Mouse (Mus musculus): ENCODE data around the gene Triobp. TPM values are rescaled to one million over a fixed set of nuclear protein-coding genes. Genes with fewer than 3 reads are reported as not detected.

The Triobp gene
- polyA plus RNA-seq, 1 experiment from 2014 or later = 45.8 TPM

GRCm38 (mm10) chr15:78942663-78943062 is 4.9 kb upstream of the Triobp start:
- no peak for ATAC-seq (ENCODE audit: extremely low read depth, insufficient number of reproducible peaks, low FRiP score, low TSS enrichment)
- Histone ChIP-seq H3K9me3 (peaks cover 2% of the 10 kb centered on the region; the same call in 1 of the 2 replicates), H3K4me1 (peaks cover 13% of the 10 kb centered on the region), H3K27me3 (replicated peaks) (peaks cover 21% of the 10 kb centered on the region), H3K36me3 (peaks cover 43% of the 10 kb centered on the region), H3K9ac (peak overlapping the region; percentile 81), H3K4me2 (peak overlapping the region; percentile 73), H3K27ac (replicated peaks) (no peak overlapping the region; the same call in 1 of the 2 replicates), H3K4me3 (peak overlapping the region; percentile 51)
- 0% methylated on average over 9 of the region's 9 CpGs for WGBS

DNA sequence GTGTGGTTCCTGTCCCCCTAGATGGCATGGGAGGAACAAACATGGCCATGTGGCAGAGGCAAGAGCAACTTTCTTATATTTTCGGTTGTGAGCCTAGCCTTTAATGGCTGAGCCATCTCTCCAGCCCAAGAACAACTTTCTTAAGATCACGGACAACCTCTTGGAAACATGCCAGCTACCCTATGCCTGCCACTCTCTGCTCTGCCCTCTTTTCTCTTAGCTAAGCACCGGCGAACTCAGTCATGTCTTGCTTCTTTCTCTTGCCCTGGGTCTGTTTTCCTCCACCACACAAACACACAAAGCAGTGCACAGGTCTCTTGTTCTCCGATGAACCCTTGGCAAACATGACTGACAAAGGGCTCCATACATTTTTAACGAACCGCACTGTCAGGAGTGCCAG is 1.3 kb upstream of the Triobp start:
- Histone ChIP-seq H3K4me2 (no peak overlapping the region), H3K36me3 (peaks cover 7% of the 10 kb centered on the region), H3K4me1 (peaks cover 24% of the 10 kb centered on the region), H3K27me3 (replicated peaks) (peaks cover 32% of the 10 kb centered on the region), H3K4me3 (no peak overlapping the region), H3K9me3 (peaks cover 2% of the 10 kb centered on the region; the same call in 1 of the 2 replicates), H3K27ac (replicated peaks) (no peak overlapping the region), H3K9ac (no peak overlapping the region)
- 70% methylated on average over 7 of the region's 7 CpGs for WGBS
- no peak for ATAC-seq (ENCODE audit: extremely low read depth, insufficient number of reproducible peaks, low FRiP score, low TSS enrichment)

DNA sequence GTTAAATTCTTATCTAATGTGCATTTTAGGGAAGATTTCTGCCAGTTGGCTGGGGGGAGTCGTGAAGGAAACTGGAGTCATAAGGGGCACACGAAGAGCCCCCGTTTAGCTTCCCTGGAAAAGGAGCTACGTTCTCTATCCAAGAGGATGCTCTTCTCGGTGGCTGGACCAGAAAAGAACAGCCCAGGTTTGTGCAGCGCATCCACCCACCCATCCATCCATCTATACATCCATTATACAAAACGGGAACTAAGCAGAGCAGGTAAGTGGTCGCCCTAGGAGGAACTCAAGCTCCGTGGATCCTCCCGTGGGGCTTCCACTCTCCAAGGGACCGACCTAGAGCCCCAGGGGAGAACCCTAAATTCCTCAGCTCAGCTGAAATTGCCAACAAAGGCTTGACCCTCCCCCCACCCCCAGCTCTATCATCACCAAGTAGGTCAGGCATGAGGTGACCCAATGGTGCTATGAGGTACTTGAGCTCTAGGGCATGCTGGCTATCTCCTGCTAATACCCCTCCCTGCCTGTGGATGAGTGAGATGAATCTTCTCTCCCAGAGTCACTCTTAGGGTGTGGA is 715 bp downstream of the Triobp start:
- Histone ChIP-seq H3K9ac (peak overlapping the region; percentile 79), H3K27me3 (replicated peaks) (peaks cover 32% of the 10 kb centered on the region), H3K4me3 (peak overlapping the region; percentile 57), H3K4me1 (peaks cover 15% of the 10 kb centered on the region), H3K36me3 (no peaks in the 10 kb centered on the region), H3K4me2 (peak overlapping the region; percentile 81), H3K9me3 (peaks cover 2% of the 10 kb centered on the region; the same call in 1 of the 2 replicates), H3K27ac (replicated peaks) (no peak overlapping the region)
- ATAC-seq (ENCODE audit: extremely low read depth, insufficient number of reproducible peaks, low FRiP score, low TSS enrichment) = no peak
- 7% methylated on average over 11 of the region's 11 CpGs for WGBS

- Histone ChIP-seq H3K9me3 (peaks cover 2% of the 10 kb centered on the region; the same call in 1 of the 2 replicates), H3K4me3 (no peak overlapping the region), H3K4me2 (peak overlapping the region; percentile 81; the same call in 1 of the 2 replicates), H3K27ac (replicated peaks) (no peak overlapping the region), H3K4me1 (peaks cover 15% of the 10 kb centered on the region), H3K27me3 (replicated peaks) (peaks cover 32% of the 10 kb centered on the region), H3K36me3 (no peaks in the 10 kb centered on the region), H3K9ac (no peak overlapping the region)
- WGBS = 93% methylated on average over 3 of the region's 3 CpGs
- ATAC-seq (ENCODE audit: extremely low read depth, insufficient number of reproducible peaks, low FRiP score, low TSS enrichment) = no peak
Measured at GRCm38 (mm10) chr15:78948883-78949282, 1.4 kb downstream of the Triobp start.

DNA sequence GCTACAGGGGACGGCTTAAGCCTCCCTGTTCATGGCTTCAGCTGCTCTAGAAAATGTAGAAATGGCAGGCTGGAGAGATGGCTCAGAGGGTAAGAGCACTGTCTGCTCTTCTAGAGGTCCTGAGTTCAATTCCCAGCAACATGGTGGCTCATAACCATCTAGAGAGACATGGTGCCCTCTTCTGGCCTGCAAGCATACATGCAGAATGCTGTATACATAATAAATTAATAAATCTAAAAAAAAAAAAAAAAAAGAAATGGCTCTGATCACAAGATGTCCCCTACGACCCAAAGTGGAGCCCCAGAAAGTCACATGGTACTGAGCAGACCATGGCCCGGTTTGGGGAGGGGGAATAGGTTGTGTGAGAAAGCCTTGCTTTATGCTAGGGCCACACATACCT is 8.1 kb downstream of the Triobp start:
- H3K36me3 ChIP-seq = no peaks in the 10 kb centered on the region
- no peaks in the 10 kb centered on the region for H3K27me3 ChIP-seq (replicated peaks)
- H3K27ac ChIP-seq (replicated peaks) = no peak overlapping the region
- H3K9me3 ChIP-seq = no peaks in the 10 kb centered on the region
- no peak overlapping the region for H3K4me2 ChIP-seq
- WGBS = 72% methylated on average over 3 of the region's 3 CpGs
- ATAC-seq (ENCODE audit: extremely low read depth, insufficient number of reproducible peaks, low FRiP score, low TSS enrichment) = no peak
- H3K9ac ChIP-seq = no peak overlapping the region
- H3K4me3 ChIP-seq = no peak overlapping the region
- H3K4me1 ChIP-seq = 0 out of 2 replicates have a peak, but pooled peaks cover 3% of the 10 kb centered on the region

DNA sequence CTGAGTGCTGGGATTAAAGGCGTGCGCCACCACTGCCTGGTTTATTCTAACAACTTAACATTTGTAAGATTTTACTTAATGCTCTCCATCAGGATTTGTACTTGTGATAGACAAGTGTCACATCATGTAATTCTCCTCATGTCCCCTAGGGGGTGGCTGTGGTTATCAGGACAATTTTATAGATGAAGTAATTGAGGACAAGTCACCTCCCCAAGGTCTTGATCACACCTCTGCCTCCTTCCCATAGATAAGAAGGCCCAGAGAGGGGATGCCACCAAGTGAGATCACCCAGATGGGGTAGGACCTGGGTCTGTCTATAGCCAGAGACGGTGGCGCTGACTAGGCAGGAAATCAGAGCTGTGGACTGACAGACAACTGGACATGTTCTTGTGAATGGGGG is 8.8 kb downstream of the Triobp start:
- Histone ChIP-seq H3K27ac (replicated peaks) (no peak overlapping the region), H3K4me3 (no peak overlapping the region), H3K9me3 (no peaks in the 10 kb centered on the region), H3K4me2 (no peak overlapping the region), H3K27me3 (replicated peaks) (no peaks in the 10 kb centered on the region), H3K36me3 (no peaks in the 10 kb centered on the region), H3K9ac (no peak overlapping the region), H3K4me1 (0 out of 2 replicates have a peak, but pooled peaks cover 3% of the 10 kb centered on the region)
- no peak for ATAC-seq (ENCODE audit: extremely low read depth, insufficient number of reproducible peaks, low FRiP score, low TSS enrichment)
- WGBS = 63% methylated on average over 4 of the region's 4 CpGs

DNA sequence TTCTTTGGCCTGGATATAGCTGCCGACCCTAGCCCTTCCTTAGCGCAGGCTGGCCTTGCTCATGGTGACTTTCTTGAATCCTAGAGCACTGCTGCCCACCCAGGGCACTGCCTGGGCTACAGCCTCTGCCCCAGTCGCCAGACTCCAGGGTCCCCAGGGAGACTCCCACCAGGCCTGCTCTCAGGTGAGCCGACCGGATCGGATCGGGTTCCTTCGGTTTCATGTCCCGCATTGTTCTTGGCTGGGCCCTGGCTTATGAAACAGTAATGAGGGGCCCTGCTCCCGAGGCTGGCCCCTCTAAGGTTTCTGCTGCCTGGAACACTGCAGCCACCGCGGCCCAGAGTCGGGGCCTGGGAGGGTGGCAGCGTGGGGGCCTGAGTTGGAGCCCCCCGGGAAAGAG is 9.5 kb downstream of the Triobp start:
- H3K9me3 ChIP-seq = no peaks in the 10 kb centered on the region
- H3K4me2 ChIP-seq = no peak overlapping the region
- H3K36me3 ChIP-seq = no peaks in the 10 kb centered on the region
- 0 out of 2 replicates have a peak, but pooled peaks cover 3% of the 10 kb centered on the region for H3K4me1 ChIP-seq
- H3K4me3 ChIP-seq = no peak overlapping the region
- WGBS = 40% methylated on average over 15 of the region's 15 CpGs
- H3K27me3 ChIP-seq (replicated peaks) = no peaks in the 10 kb centered on the region
- H3K27ac ChIP-seq (replicated peaks) = no peak overlapping the region
- ATAC-seq (ENCODE audit: extremely low read depth, insufficient number of reproducible peaks, low FRiP score, low TSS enrichment) = no peak
- no peak overlapping the region for H3K9ac ChIP-seq

DNA sequence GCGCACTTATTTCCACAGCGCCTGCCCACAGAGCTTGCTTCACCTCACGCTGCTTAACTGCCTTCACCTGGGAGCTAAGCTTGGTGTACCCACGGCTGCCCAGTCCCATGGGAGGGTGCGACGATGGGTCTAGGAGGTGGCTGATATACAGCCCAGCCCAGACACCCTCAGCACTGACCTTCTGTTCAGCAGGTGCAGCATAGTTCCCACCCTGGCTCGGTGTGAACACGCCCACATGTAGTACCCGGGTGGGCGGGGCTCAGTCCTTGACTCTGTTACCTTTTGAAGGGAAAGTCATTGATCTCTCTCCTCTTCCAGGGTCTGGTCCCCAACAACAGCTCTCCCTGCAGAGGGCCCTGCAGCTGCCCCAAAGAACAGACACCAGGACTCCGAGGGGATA is 12.0 kb downstream of the Triobp start:
- Histone ChIP-seq H3K36me3 (no peaks in the 10 kb centered on the region), H3K4me3 (no peak overlapping the region), H3K27ac (replicated peaks) (no peak overlapping the region), H3K9ac (no peak overlapping the region), H3K4me2 (no peak overlapping the region), H3K9me3 (no peaks in the 10 kb centered on the region), H3K4me1 (peaks cover 9% of the 10 kb centered on the region; the same call in 1 of the 2 replicates), H3K27me3 (replicated peaks) (no peaks in the 10 kb centered on the region)
- WGBS = 80% methylated on average over 11 of the region's 11 CpGs
- no peak for ATAC-seq (ENCODE audit: extremely low read depth, insufficient number of reproducible peaks, low FRiP score, low TSS enrichment)

DNA sequence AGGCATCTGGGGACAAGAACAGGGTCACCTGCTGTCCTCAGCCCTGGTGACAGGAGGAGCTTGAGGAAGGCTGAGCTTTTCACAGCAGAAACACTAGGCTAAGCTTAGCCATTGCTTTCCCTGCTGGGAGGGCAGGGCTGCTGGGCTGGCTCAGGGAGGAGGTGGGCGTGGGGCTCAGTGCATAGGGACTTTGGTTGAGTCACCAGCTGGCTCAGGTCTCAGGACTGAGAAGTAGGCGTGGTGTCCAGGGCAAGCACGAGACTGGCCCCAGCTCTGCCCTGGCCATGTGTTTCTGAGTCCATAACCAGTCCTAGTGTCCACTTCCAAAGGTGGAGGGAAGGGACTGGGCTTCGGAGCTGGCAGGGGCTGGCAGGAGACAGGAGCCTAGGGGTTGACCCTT is 12.6 kb downstream of the Triobp start:
- Histone ChIP-seq H3K36me3 (no peaks in the 10 kb centered on the region), H3K4me3 (no peak overlapping the region), H3K9ac (no peak overlapping the region), H3K9me3 (no peaks in the 10 kb centered on the region), H3K27me3 (replicated peaks) (no peaks in the 10 kb centered on the region), H3K4me1 (peaks cover 9% of the 10 kb centered on the region; the same call in 1 of the 2 replicates), H3K27ac (replicated peaks) (no peak overlapping the region), H3K4me2 (no peak overlapping the region)
- WGBS = 55% methylated on average over 4 of the region's 4 CpGs
- ATAC-seq (ENCODE audit: extremely low read depth, insufficient number of reproducible peaks, low FRiP score, low TSS enrichment) = no peak

- ATAC-seq (ENCODE audit: extremely low read depth, insufficient number of reproducible peaks, low FRiP score, low TSS enrichment) = no peak
- no peak overlapping the region for H3K27ac ChIP-seq (replicated peaks)
- no peak overlapping the region for H3K4me3 ChIP-seq
- peaks cover 11% of the 10 kb centered on the region; the same call in 1 of the 2 replicates for H3K27me3 ChIP-seq (replicated peaks)
- H3K4me2 ChIP-seq = no peak overlapping the region
- H3K36me3 ChIP-seq = no peaks in the 10 kb centered on the region
- 34% methylated on average over 2 of the region's 2 CpGs for WGBS
- peaks cover 6% of the 10 kb centered on the region; the same call in 1 of the 2 replicates for H3K4me1 ChIP-seq
- no peak overlapping the region for H3K9ac ChIP-seq
- no peaks in the 10 kb centered on the region for H3K9me3 ChIP-seq
Measured at GRCm38 (mm10) chr15:78962885-78963284, 15.4 kb downstream of the Triobp start.

GRCm38 (mm10) chr15:78971626-78972025 is 24.1 kb downstream of the Triobp start:
- no peak overlapping the region for H3K4me2 ChIP-seq
- H3K36me3 ChIP-seq = no peaks in the 10 kb centered on the region
- no peak overlapping the region for H3K9ac ChIP-seq
- WGBS = 55% methylated on average over 6 of the region's 6 CpGs
- H3K4me3 ChIP-seq = no peak overlapping the region
- H3K27ac ChIP-seq (replicated peaks) = no peak overlapping the region
- H3K27me3 ChIP-seq (replicated peaks) = peaks cover 32% of the 10 kb centered on the region; the same call in 1 of the 2 replicates
- H3K4me1 ChIP-seq = no peaks in the 10 kb centered on the region
- no peak for ATAC-seq (ENCODE audit: extremely low read depth, insufficient number of reproducible peaks, low FRiP score, low TSS enrichment)
- H3K9me3 ChIP-seq = no peaks in the 10 kb centered on the region

GRCm38 (mm10) chr15:78973950-78974349 is 26.4 kb downstream of the Triobp start:
- Histone ChIP-seq H3K4me3 (no peak overlapping the region), H3K4me2 (no peak overlapping the region), H3K27me3 (replicated peaks) (peaks cover 12% of the 10 kb centered on the region; the same call in 1 of the 2 replicates), H3K36me3 (no peaks in the 10 kb centered on the region), H3K4me1 (peaks cover 12% of the 10 kb centered on the region), H3K9ac (no peak overlapping the region), H3K27ac (replicated peaks) (no peak overlapping the region), H3K9me3 (no peaks in the 10 kb centered on the region)
- WGBS = 60% methylated on average over 7 of the region's 7 CpGs
- ATAC-seq (ENCODE audit: extremely low read depth, insufficient number of reproducible peaks, low FRiP score, low TSS enrichment) = no peak
